Mouse (Mus musculus) bone marrow, adult 2 months (tissue): ENCODE results near the gene 1700003E16Rik. TPM values are rescaled to one million over a fixed set of nuclear protein-coding genes. Genes with fewer than 3 reads are reported as not detected.

ENCODE experiments used
- H3K27ac ChIP-seq: fragments of 200-500 bp; 2 replicates; pipeline ENCODE4 v1.5.1; 2012; ENCODE audit warnings: low read depth, mild to moderate bottlenecking, control low read depth, inconsistent platforms, low read length; ENCODE audit not compliant: control insufficient read depth, poor library complexity, insufficient read depth
- H3K4me1 ChIP-seq: fragments of 200-500 bp; 2 replicates; pipeline ENCODE4 v1.6.1; 2011; ENCODE audit warnings: low read length; ENCODE audit not compliant: control insufficient read depth, insufficient read depth
- H3K4me3 ChIP-seq: fragments of 200-500 bp; replicated peaks from 2 replicates; pipeline ENCODE3; 2011; ENCODE audit warnings: mild to moderate bottlenecking, low read depth, low read length, control low read depth; ENCODE audit not compliant: control insufficient read depth
- CTCF ChIP-seq: fragments of 200-500 bp; IDR thresholded peaks from 2 replicates; pipeline ENCODE4 v1.5.1; 2011; ENCODE audit warnings: low read length, control low read depth; ENCODE audit not compliant: control insufficient read depth, insufficient read depth
- POLR2A ChIP-seq: fragments of 200-500 bp; IDR thresholded peaks from 2 replicates; pipeline ENCODE4 v1.6.1; 2011; ENCODE audit warnings: low read depth, mild to moderate bottlenecking, control low read depth, low read length, borderline replicate concordance; ENCODE audit not compliant: control insufficient read depth
- WGBS: fragments of 180-500 bp; shearing (Covaris S2); methylation state at CpG from one replicate; pipeline ENCODE4 v1.1.7; 2018; 5-methylcytosine and 5-hydroxymethylcytosine counted together
- polyA plus RNA-seq: library from polyadenylated mRNA; stranded (reverse); fragments of >200 nt; gene quantifications from 2 replicates; pipeline ENCODE4 v1.2.4, GENCODE M21; 2011; ENCODE audit warnings: low replicate concordance; ENCODE audit not compliant: missing spikeins, insufficient read depth, insufficient read length

1700003E16Rik gene
- polyA plus RNA-seq, 1 experiment: not detected

DNA sequence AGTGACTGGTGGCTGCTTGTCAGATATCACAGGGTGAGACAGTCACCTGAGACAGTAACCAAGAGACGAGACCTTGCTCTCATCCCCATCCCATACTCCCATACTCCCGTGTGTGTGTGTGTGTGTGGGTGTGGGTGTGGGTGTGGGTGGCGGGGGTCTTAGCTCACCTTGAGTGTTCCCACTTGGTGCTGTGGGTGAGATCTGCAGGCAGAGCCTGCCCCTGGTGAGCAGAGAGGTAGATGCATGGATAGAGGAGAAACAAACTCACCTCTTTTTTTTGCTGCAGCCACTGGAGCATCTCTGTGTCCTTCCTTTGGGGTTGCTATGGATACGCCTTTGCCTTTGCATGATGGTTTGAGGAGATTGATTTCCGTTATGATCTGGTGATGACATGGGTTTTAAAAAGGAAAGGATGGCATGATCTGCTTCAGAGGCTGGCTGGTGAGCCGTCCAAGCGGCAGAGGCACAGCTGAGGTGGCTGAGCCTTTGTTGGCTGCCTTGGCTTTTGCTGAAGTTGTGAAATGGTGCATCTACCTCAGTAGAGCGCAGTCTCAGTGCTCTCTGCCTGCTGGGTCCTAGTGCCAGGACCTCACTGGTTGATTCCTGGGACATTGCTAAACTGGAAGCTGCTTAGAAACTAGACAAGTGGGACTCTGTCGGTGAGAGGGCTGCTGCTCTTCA, 16.2 kb downstream of the 1700003E16Rik start:
- Histone ChIP-seq H3K4me3 (no peak overlapping the region), H3K27ac (no peak overlapping the region), H3K4me1 (no peaks in the 10 kb centered on the region; the same call in 1 of the 2 replicates)
- TF ChIP-seq POLR2A (no peak), CTCF (no peak)
- 75% methylated on average over 9 of the region's 9 CpGs for WGBS

DNA sequence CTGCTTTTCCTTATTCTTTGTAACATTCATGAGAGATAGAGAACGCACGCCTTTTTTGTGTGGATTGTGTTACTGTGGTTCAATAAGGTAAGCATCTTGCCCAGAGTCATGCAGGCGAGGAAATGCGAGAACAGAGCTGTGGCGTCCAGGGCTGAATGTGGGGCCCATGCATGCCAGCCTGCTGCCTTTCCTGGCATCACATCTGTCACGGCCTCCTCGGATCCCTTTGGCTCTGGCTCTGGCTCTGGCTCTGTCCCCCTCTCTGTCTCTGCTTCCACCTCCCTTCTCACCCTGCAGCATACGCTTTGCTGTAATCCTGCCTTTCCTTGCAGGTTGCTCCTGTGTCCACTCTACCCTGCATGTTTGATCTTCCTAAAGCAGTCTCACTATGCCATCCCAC, 19.8 kb downstream of the 1700003E16Rik start:
- TF ChIP-seq POLR2A (no peak), CTCF (no peak)
- Histone ChIP-seq H3K27ac (no peak overlapping the region), H3K4me1 (no peaks in the 10 kb centered on the region), H3K4me3 (no peak overlapping the region)
- WGBS: 87% methylated on average over 8 of the region's 8 CpGs

DNA sequence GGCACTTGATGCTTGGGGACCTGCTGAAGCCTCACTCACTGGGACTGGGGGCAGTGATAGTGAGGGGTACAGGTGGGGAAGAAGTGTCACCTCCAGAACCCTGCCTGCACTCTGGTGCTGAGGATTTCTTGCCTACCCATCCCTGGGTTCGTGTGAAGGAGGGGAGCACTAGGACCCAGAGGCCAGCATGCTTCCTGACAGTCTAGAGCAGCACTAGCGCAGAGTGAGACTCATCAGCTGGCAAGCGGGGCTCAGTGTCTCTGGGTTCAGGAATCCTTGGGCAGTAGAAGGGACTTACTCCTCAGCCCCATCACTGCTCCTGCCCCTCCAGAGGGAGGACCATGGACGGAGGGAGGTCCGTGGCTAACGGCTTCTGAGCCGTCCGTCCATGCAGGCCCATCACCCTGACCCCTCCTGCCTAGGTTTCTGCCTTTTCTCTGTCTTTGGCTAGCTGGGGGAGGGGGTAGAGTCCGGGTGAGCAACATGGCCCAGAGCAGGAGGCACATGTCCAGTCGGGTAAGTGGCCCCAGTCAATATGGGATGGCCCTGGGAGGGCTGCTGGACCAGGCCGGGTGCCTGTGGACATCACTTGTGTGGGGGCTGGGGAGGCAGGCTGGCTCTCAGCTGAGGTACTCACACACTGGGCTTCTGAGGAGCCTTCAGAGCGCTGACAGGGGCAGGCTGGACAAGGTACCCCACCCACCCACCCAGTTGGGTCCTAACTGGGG, 23.4 kb downstream of the 1700003E16Rik start:
- Histone ChIP-seq H3K4me3 (no peak overlapping the region), H3K4me1 (no peaks in the 10 kb centered on the region), H3K27ac (no peak overlapping the region; the same call in 1 of the 2 replicates)
- 75% methylated on average over 12 of the region's 12 CpGs for WGBS
- TF ChIP-seq CTCF (no peak), POLR2A (no peak)

GRCm38 (mm10) chr6:83180605-83181004, 24.4 kb downstream of the 1700003E16Rik start:
- Histone ChIP-seq H3K4me1 (no peaks in the 10 kb centered on the region), H3K27ac (no peak overlapping the region), H3K4me3 (no peak overlapping the region)
- TF ChIP-seq POLR2A: no peak
- TF ChIP-seq CTCF: no peak
- WGBS: 80% methylated on average over 6 of the region's 6 CpGs

- no peak overlapping the region for H3K27ac ChIP-seq
- WGBS: 80% methylated on average over 3 of the region's 3 CpGs
- H3K4me1 ChIP-seq: no peaks in the 10 kb centered on the region
- H3K4me3 ChIP-seq: no peak overlapping the region
- TF ChIP-seq POLR2A (no peak), CTCF (peak; percentile 31; the same call in 1 of the 2 replicates)
Measured at GRCm38 (mm10) chr6:83184858-83185435, 28.7 kb downstream of the 1700003E16Rik start.

DNA sequence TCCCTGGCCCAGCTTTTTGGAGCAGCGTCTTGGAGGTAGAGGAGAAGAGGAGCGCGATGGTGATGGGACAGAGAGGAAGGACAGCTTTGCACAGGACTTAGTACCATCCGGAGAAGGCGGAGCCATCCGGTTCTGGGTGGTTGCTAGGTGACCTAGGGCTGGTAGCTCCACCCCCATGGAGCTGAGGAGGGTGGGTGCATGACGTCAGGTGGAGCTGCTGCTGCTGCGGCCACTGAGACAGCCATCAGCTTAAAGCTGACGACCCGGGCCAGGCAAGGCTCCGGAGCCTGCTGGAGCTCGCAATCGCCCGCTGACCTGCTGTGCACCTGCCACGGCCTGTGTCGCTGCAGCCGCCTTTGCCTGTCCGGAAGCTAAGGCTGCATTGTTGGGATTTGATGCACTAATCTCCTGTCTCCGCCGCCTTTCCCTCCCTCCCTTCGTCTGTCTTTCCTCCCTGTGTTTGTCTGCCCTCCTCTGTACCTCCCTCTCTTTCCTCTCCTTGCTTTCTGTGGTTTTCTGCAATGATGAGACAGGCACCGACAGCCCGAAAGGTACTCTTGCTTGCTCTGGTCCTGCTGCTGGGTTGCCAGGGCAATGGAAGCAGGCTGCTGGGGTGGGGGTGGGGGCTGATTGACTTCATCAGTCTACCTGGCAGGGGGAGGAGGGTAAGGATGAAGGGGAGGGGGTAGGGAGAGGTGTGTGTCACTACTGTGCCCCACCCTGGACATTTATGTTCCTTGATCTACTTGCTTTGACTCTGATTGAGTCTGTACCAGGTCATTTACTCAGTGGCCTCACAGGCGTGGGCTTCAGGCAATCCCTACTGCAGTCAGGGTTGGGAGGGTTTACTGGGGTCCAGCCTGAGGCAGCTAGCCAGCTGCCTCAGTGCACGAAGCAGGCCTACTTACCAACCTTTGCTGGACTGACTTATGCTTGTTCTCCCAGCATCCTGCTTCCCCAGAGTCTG, 30.0 kb downstream of the 1700003E16Rik start:
- no peak for TF ChIP-seq POLR2A
- no peak for TF ChIP-seq CTCF
- no peak overlapping the region for H3K27ac ChIP-seq
- WGBS: 44% methylated on average over 25 of the region's 25 CpGs
- no peaks in the 10 kb centered on the region for H3K4me1 ChIP-seq
- no peak overlapping the region for H3K4me3 ChIP-seq

GRCm38 (mm10) chr6:83186946-83187345, 30.7 kb downstream of the 1700003E16Rik start:
- H3K4me1 ChIP-seq: no peaks in the 10 kb centered on the region; the same call in 1 of the 2 replicates
- 85% methylated on average over 2 of the region's 2 CpGs for WGBS
- no peak overlapping the region for H3K4me3 ChIP-seq
- TF ChIP-seq CTCF (no peak), POLR2A (no peak)
- H3K27ac ChIP-seq: no peak overlapping the region

DNA sequence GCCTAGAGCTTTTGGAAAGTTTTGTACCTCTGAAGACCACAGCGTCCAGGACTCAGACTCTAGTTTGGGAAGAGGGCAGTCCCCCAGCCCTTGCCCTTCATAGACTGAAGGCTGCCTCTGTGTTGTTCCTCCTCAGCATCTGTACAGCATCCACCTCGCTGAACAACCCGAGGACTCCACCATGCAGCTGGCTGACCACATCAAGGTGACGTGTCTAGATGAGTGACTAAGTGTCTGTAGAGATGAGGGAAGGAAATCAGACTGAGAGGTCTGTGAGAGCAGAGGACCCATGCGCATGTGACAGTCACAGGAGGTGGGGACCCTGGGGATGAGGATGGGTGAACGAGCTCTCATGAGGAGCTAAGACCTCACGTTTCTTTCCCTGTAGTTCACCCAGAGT, 37.4 kb downstream of the 1700003E16Rik start:
- WGBS: 83% methylated on average over 7 of the region's 7 CpGs
- TF ChIP-seq POLR2A (no peak), CTCF (no peak)
- H3K27ac ChIP-seq: no peak overlapping the region
- H3K4me3 ChIP-seq: no peak overlapping the region
- H3K4me1 ChIP-seq: no peaks in the 10 kb centered on the region; the same call in 1 of the 2 replicates
